Mouse (Mus musculus) cerebellum, postnatal 36 days (tissue): Measurements from ENCODE around the gene Htr1f.
"Not testable (repeated sequence)": the region's sequence is repeated elsewhere in the genome, so short reads cannot be mapped to it uniquely, and the experiment has no call there.

ENCODE experiments used
- DNase-seq, 2 experiments: peaks; one replicate each; pipeline ENCODE4 v3.0.0; 2021 to 2022; ENCODE audit warnings: mixed read lengths in 2 of 2

Gene Htr1f

DNA sequence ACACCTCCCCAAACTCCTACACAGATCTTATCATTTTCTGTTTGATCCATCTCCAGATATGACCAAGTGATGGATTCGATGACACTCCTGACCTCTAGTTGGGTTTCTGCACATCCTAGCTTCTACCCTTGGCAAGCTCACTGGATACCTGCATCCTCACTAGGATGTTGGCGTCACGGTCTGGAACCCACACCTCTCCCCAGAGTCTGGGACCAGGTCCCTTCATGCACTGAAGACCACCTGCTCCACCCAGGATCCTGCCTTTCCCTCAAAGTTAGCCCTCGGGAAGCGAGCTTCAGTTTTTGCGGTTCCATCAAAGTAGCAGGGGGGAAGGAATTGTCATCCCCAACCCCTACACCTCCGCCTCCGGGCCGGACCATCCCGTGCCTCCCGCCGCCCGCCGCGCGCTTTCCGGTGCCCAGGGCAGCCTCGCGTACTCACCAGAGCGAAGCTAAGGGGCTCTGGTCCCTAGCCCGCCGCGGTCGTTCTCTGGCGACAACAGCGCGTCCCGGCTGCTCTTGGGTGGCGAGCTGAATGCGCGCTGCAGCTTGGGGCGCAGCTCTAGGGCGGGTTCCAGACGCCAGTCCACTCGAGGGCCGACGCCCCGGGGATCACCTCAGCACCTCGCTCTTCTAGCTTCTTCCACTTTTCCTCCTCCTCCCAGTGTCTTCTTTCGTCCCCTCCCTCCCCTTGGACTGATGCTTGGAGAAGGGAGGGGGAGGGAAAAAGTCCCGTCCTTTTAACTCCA lies at the start of gene Htr1f:
TSS of gene Htr1f (minus strand) at position 671 of the 748 bp plus-strand sequence.
- no peak for DNase-seq

- DNase-seq, result peak; percentile 15
These were observed 34.1 kb upstream of the Htr1f start for GRCm38 (mm10) chr16:65139771-65140170.

GRCm38 (mm10) chr16:65129391-65129790 lies 23.7 kb upstream of the Htr1f start:
- no peak for DNase-seq

DNA sequence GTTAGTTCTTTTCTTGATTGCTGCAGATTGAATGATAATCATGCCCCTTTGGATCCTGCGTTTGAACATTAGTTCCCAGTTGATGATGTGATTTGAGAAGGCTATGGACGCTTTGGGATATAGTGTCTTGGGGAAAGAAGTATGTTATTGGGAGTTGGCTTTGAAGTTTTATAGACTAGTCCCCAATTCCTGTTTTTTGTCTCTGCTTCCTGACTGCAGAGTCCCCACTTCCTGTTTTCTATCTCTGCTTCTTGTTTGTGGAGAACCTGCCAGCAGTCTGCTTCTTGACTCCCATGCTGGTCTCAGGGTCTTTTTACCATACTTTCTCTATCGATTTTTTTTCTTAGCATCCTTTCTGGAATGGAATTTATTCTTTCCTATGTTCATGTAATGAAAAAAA lies 22.2 kb upstream of the Htr1f start:
- no peak for DNase-seq

- DNase-seq, result no peak
These were observed 6.6 kb upstream of the Htr1f start for GRCm38 (mm10) chr16:65112221-65112620.

- no peak for DNase-seq
These were observed 12.1 kb downstream of the Htr1f start for GRCm38 (mm10) chr16:65093552-65093951.

GRCm38 (mm10) chr16:65083475-65083874 lies 22.2 kb downstream of the Htr1f start:
- no peak for DNase-seq

- no peak for DNase-seq
These were observed 35.8 kb downstream of the Htr1f start for GRCm38 (mm10) chr16:65069867-65070266.

DNA sequence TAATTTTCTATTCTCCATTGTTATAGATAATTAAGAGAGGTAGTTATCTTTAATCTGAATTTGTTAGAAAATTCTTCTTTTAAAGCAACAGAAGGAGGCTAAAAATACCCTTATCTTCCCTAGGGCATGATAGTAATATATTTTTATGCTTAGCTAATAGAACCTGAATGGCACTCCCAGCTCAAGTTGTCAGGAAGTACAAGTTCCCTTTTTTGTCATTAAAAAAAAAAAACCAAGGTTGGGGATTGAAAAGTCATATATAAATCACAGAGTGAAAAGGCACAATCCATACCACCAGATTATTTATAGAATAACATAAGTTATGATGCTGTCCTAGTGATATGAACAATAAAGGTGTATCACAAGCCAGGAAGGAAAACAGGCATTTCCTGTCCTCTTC lies 39.4 kb downstream of the Htr1f start:
- DNase-seq, result no peak

GRCm38 (mm10) chr16:65037660-65038425 lies 67.8 kb downstream of the Htr1f start:
- not testable (repeated sequence) for DNase-seq

GRCm38 (mm10) chr16:65029675-65030074 lies 76.0 kb downstream of the Htr1f start:
- DNase-seq, result peak; percentile 55 to 66

DNA sequence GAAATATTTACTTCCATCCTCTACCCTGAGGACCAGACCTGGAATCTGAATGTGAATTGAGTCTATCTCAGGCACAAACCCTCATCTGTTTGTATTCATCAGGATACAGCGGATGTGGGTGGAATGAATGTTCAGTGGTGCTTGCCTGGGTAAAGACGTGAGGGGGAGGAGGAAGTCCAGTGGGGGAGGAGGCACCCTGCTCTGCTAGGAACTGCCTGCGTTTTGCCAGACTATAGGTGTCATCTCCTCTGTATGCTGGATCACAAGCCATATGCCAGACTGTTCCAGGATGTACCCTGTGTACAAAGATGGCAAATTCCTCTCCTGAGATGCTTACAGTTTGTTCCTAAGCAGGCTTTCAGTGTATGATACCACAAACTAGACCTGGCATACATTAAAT lies 83.3 kb downstream of the Htr1f start:
- no peak for DNase-seq

GRCm38 (mm10) chr16:65018710-65019109 lies 86.9 kb downstream of the Htr1f start:
- DNase-seq, result no peak

- DNase-seq, result no peak
These were observed 87.5 kb downstream of the Htr1f start for GRCm38 (mm10) chr16:65018134-65018533.

DNA sequence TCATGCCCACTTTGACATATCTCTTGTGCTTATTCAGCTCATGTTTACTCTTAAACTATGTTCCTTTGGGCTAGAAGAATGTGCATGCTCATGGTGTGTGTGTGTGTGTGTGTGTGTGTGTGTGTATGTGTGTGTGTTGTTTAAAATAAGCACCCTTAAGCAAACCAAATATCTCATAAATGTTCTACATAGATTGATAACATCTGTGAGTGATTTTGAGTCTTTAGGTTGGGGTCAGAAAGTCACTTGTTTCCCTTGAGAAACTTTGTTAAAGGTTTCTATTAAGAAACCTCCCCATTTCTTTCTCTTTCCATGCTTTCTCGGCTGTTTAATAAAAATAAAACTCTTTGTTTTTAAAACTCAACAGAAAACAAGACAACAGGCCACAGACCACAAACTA lies 88.1 kb downstream of the Htr1f start:
- DNase-seq, result no peak

DNA sequence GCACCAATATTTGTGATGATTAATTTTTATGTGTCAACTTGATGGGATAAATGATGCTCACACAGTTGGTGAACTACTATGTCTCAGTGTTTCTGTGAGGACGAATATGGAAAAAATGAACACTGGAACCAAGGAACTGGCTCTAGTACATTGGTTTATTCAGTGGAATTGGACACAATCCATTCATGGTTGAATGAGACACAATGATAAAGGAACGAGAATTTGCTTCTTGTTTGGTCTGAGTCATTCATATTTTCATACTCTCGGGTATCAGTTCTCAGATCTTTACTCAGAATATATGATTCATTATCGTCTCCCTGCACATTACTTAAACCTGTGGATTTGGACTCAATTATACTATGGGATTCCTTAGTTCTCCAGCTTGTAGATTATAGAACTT lies 90.4 kb downstream of the Htr1f start:
- no peak for DNase-seq

DNA sequence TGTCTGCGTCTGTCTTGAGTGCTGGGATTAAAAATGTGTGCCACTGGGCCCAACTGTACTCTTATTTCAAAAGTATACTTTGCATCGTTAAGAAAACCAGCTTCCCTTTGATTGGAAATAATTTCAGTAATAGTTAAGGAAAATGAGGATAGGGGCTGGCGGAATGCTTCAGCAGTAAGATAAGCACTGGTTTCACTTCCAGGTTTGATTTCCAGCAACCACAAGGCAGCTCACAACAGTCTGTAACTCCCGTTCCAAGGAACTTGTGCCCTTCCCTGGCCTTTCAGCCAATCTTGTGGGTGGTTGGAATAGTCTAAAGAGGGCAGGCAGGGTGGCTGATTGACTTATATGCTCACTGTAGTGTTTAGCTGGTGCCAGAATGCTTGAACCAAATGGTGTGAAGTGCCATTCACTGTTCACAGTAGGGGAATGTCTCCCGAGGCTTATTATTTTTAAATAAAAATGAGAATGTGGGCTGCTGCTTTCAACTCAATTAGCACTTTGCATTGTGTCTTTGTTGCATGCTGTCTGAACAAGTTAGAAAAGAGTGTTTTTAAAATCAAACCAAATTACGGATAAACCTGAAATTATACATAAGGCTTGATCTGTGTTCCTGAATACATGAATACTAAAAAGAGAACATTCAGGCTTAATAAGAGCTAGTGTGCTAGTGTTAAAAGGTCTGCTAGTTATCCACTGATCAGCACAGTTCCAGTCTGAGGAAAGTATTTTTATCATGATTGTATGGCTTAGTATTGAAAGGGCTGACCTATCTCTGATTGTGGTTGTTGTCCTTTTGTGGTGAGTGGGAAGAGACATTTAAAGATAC lies 103.4 kb downstream of the Htr1f start:
- DNase-seq, result no peak

GRCm38 (mm10) chr16:64989279-64989800 lies 116.3 kb downstream of the Htr1f start:
- DNase-seq, result no peak

GRCm38 (mm10) chr16:64987564-64987963 lies 118.1 kb downstream of the Htr1f start:
- no peak for DNase-seq

GRCm38 (mm10) chr16:64987049-64987448 lies 118.6 kb downstream of the Htr1f start:
- DNase-seq, result no peak

DNA sequence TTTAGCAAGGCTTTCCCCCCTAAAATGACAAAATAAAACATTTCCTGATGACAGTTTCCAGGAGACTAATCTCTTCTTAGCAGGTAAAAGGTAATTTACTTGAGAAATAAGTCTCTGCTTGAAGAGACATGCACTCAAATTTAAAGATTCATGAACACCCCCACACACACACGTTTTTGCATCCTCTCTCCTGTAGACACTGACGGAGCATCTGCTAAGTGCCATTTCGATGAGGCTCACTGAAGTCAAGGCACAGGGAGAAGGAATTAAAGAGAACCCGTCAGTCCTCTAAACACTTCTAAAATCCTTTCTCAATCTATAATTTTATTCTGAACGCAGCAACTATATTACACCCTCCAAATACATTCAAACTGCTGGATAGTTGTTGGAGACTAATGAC lies 131.0 kb downstream of the Htr1f start:
- no peak for DNase-seq

DNA sequence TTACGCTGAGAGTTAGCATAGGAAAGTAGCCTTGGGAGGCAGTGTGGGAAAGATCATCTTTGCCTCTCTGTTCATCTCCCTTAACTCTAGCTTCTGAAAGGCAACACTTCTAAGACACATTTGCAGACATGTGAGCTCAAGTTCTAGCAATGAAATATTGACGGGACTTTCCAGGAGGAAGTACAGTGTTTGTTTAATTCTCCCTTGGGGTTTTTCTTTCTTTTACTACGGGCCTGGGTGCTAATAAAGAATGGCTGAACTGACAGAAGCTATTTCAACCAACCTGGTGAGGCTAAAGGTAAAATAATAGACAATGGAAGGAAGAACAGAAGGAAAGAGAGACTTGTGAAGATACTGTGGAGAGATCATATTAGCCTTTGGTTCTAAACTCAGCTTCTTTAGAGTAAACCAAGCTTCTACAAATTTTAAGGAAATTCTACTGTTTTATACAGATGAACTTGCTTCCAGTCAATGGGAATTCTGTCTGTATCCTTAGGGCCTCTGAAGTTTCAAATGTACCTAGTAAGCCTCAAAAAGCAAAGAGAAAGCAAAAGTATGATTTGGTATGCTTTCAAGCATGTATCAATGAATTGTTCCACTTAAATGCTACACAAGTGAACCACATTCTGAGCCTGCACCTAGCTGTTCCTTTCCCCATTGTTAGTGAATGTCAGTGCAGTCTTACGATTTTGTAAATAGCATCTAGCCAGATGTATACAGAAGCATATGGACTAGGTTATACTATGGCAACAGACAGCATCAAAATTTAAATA lies 131.9 kb downstream of the Htr1f start:
- DNase-seq, result no peak
